Mouse (Mus musculus) neural tube, embryonic 11.5 days (tissue): ENCODE results near the gene Alk. TPM values are rescaled to one million over a fixed set of nuclear protein-coding genes. Genes with fewer than 3 reads are reported as not detected.

Experiments
- ATAC-seq: fragments of 200-750 bp; cut with Nextera tagmentation; 2 replicates; pipeline ENCODE4 v1.8.0; 2017; ENCODE audit warnings: moderate number of reproducible peaks, mild to moderate bottlenecking, moderate TSS enrichment, moderate library complexity; ENCODE audit not compliant: insufficient read depth, low FRiP score, low TSS enrichment
- DNase-seq: peaks from one replicate; pipeline ENCODE4 v3.0.0-alpha.2; 2015; ENCODE audit warnings: low spot score
- H3K27ac ChIP-seq: fragments of 300-500 bp; sonication (generic); 2 replicates; pipeline ENCODE4 v1.5.1; 2014; ENCODE audit warnings: low read depth, mild to moderate bottlenecking, low read length
- H3K27me3 ChIP-seq: fragments of 300-500 bp; sonication (generic); 2 replicates; pipeline ENCODE4 v1.6.1; 2014; ENCODE audit warnings: mild to moderate bottlenecking, low read length, mixed read lengths; ENCODE audit not compliant: control insufficient read depth, insufficient read depth
- H3K36me3 ChIP-seq: fragments of 300-500 bp; sonication (generic); 2 replicates; pipeline ENCODE4 v1.6.1; 2014; ENCODE audit warnings: mild to moderate bottlenecking, low read length, moderate library complexity, mixed read lengths; ENCODE audit not compliant: control insufficient read depth, insufficient read depth
- H3K4me1 ChIP-seq: fragments of 300-500 bp; sonication (generic); 2 replicates; pipeline ENCODE4 v1.6.1; 2014; ENCODE audit warnings: low read length, mixed read lengths; ENCODE audit not compliant: control insufficient read depth, insufficient read depth
- H3K4me2 ChIP-seq: fragments of 300-500 bp; sonication (generic); 2 replicates; pipeline ENCODE4 v1.6.1; 2014; ENCODE audit warnings: low read depth, mild to moderate bottlenecking, moderate library complexity
- H3K4me3 ChIP-seq: fragments of 300-500 bp; sonication (generic); 2 replicates; pipeline ENCODE4 v1.5.1; 2014; ENCODE audit warnings: low read depth, low read length
- H3K9ac ChIP-seq: fragments of 300-500 bp; sonication (generic); 2 replicates; pipeline ENCODE4 v1.6.1; 2014; ENCODE audit warnings: mild to moderate bottlenecking, low read length
- H3K9me3 ChIP-seq: fragments of 300-500 bp; sonication (generic); 2 replicates; pipeline ENCODE4 v1.6.1; 2016; ENCODE audit warnings: low read length; ENCODE audit not compliant: control insufficient read depth
- WGBS: fragments of 180-500 bp; shearing (Covaris S2); extraction: QIAGEN DNeasy Blood & Tissue Kit; methylation state at CpG from one replicate; pipeline ENCODE4 v1.1.7; 2014; 5-methylcytosine and 5-hydroxymethylcytosine counted together
- polyA plus RNA-seq: library from polyadenylated mRNA; unstranded; fragments of >200 nt; fragmentation: Nextera tagmentation; extraction: Ambion mirVana; gene quantifications from 2 replicates; pipeline ENCODE4 v1.2.1, GENCODE M21; 2014

The Alk gene
- 0.40 and 0.53 TPM in 2 replicates for polyA plus RNA-seq

GRCm38 (mm10) chr17:72604610-72604980, at the start of gene Alk:
Gene Alk (minus strand): TSS chr17:72604627.
- peaks cover 17% of the 10 kb centered on the region for H3K27me3 ChIP-seq
- no peaks in the 10 kb centered on the region for H3K4me1 ChIP-seq
- 0% methylated on average over 29 of the region's 32 CpGs for WGBS
- H3K4me2 ChIP-seq, result peak within 1 kb of the TSS; percentile 95
- ATAC-seq (peak; percentile 94), DNase-seq (peak; percentile 95)
- no peaks in the 10 kb centered on the region for H3K9me3 ChIP-seq
- peak within 1 kb of the TSS; percentile 50 for H3K4me3 ChIP-seq
- peak within 1 kb of the TSS; percentile 18; the same call in 1 of the 2 replicates for H3K9ac ChIP-seq
- no peaks in the 10 kb centered on the region for H3K36me3 ChIP-seq
- H3K27ac ChIP-seq, result no peak within 1 kb of the TSS

GRCm38 (mm10) chr17:72652801-72653200, 48.4 kb upstream of the Alk start:
- ATAC-seq, result no peak
- 83% methylated on average over 1 of the region's 1 CpGs for whole genome bisulfite sequencing
- no peak overlapping the region for H3K4me3 ChIP-seq

GRCm38 (mm10) chr17:72648607-72649217, 44.3 kb upstream of the Alk start:
- H3K4me2 ChIP-seq, result no peak overlapping the region
- H3K4me3 ChIP-seq, result no peak overlapping the region
- no peak for ATAC-seq
- H3K27me3 ChIP-seq, result no peaks in the 10 kb centered on the region
- no peaks in the 10 kb centered on the region for H3K9me3 ChIP-seq
- H3K9ac ChIP-seq, result no peak overlapping the region
- no peak for DNase-seq
- no peaks in the 10 kb centered on the region for H3K36me3 ChIP-seq
- no peaks in the 10 kb centered on the region for H3K4me1 ChIP-seq
- no peak overlapping the region for H3K27ac ChIP-seq
- 77% methylated on average over 6 of the region's 6 CpGs for WGBS

More at GRCm38 (mm10) chr17:72652801-72653200, 48.4 kb upstream of the Alk start:
- DNase-seq, result no peak
- no peaks in the 10 kb centered on the region for H3K36me3 ChIP-seq
- no peaks in the 10 kb centered on the region for H3K9me3 ChIP-seq
- H3K27me3 ChIP-seq, result no peaks in the 10 kb centered on the region
- no peak overlapping the region for H3K9ac ChIP-seq
- H3K4me1 ChIP-seq, result no peaks in the 10 kb centered on the region
- no peak overlapping the region for H3K4me2 ChIP-seq
- H3K27ac ChIP-seq, result no peak overlapping the region

GRCm38 (mm10) chr17:72646167-72646566, 41.7 kb upstream of the Alk start:
- Histone ChIP-seq H3K27ac (no peak overlapping the region), H3K4me1 (no peaks in the 10 kb centered on the region), H3K36me3 (no peaks in the 10 kb centered on the region), H3K9ac (no peak overlapping the region), H3K9me3 (no peaks in the 10 kb centered on the region), H3K4me2 (no peak overlapping the region), H3K27me3 (no peaks in the 10 kb centered on the region), H3K4me3 (no peak overlapping the region)
- DNase-seq (no peak), ATAC-seq (no peak)
- WGBS, result 89% methylated on average over 5 of the region's 5 CpGs

GRCm38 (mm10) chr17:72640095-72640494, 35.7 kb upstream of the Alk start:
- Histone ChIP-seq H3K9me3 (no peaks in the 10 kb centered on the region), H3K4me2 (no peak overlapping the region), H3K4me1 (no peaks in the 10 kb centered on the region), H3K27me3 (no peaks in the 10 kb centered on the region), H3K27ac (no peak overlapping the region), H3K4me3 (no peak overlapping the region), H3K9ac (no peak overlapping the region), H3K36me3 (no peaks in the 10 kb centered on the region)
- 83% methylated on average over 4 of the region's 4 CpGs for WGBS
- DNase-seq, result no peak
- no peak for ATAC-seq

- no peak for ATAC-seq
- Histone ChIP-seq H3K4me1 (no peaks in the 10 kb centered on the region), H3K9me3 (no peaks in the 10 kb centered on the region), H3K36me3 (no peaks in the 10 kb centered on the region), H3K9ac (no peak overlapping the region), H3K27me3 (no peaks in the 10 kb centered on the region), H3K4me2 (no peak overlapping the region), H3K27ac (no peak overlapping the region), H3K4me3 (no peak overlapping the region)
- 75% methylated on average over 7 of the region's 7 CpGs for WGBS
- no peak for DNase-seq
Measured at GRCm38 (mm10) chr17:72639400-72639799, 35.0 kb upstream of the Alk start.

- Histone ChIP-seq H3K27ac (no peak overlapping the region), H3K9me3 (no peaks in the 10 kb centered on the region), H3K36me3 (no peaks in the 10 kb centered on the region), H3K4me3 (no peak overlapping the region), H3K4me2 (no peak overlapping the region), H3K4me1 (no peaks in the 10 kb centered on the region), H3K27me3 (peaks cover 17% of the 10 kb centered on the region), H3K9ac (no peak overlapping the region)
- 11% methylated on average over 4 of the region's 4 CpGs for WGBS
- DNase-seq (peak; percentile 84), ATAC-seq (no peak)
Measured at GRCm38 (mm10) chr17:72606251-72606650, 1.8 kb upstream of the Alk start.

GRCm38 (mm10) chr17:72603886-72604609, 379 bp downstream of the Alk start:
- Histone ChIP-seq H3K4me1 (no peaks in the 10 kb centered on the region), H3K36me3 (no peaks in the 10 kb centered on the region), H3K27me3 (peaks cover 17% of the 10 kb centered on the region), H3K4me3 (peak overlapping the region; percentile 50), H3K27ac (no peak overlapping the region), H3K9ac (peak overlapping the region; percentile 3; the same call in 1 of the 2 replicates), H3K9me3 (no peaks in the 10 kb centered on the region), H3K4me2 (peak overlapping the region; percentile 95)
- no peak for DNase-seq
- ATAC-seq, result peak; percentile 64
- WGBS, result 1% methylated on average over 51 of the region's 51 CpGs
